8 mouse cellular contexts compared by ENCODE assay signal in the genomic region with DNA sequence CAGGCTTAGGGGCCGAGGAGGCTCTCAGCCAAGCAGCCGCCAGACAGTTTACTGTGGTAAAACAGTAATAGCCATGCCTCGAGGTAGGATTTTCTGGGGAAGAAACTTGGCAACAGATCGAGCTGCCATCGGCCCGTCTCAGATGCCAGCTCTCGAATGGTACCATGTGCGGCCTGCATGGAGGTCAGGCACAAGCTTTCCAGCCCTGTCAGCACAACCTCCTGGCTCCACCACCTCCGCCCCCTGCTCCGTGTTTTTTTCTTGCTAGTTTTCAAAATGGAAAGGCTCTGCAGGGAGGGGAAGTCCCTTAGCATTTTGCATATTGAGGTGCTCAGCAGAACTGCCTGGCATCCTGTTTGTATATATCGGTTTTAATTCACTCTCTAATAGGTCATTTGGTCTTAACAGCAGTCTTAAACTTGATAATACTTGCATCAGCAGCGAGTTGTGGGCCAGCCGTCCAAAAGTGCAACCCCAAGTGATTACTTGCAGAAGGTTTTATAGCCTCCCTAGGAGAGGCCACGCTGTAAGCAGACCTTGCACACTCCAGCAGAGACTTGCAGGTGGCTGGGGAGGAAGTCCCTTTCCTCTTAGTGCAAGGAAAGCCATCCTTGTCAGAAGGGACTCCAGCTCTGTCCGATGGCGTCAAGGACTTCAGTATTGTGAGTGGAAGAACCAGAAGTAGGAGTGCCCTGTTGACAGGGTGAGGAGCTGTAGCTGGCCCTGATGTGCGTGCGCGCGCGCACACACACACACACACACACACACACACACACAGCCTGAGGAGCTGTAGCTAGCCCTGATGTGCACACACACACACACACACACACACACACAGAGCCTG. TPM values are rescaled to one million over a fixed set of nuclear protein-coding genes. Genes with fewer than 3 reads are reported as not detected.
DNase-seq lines count a peak whose midpoint lies in the region; ATAC-seq and TF ChIP-seq lines count a peak whose summit lies in the region.

No protein-coding gene starts in this region.

- no peak overlapping the region for H3K4me2 ChIP-seq in embryonic facial prominence, embryonic 12.5 days (replicated peaks)

- no peak for TF ChIP-seq POLR2A in testis, adult 2 months (IDR thresholded peaks at IDR 0.05; ENCODE audit: control insufficient read depth, low read depth, low read length)

- H3K9ac ChIP-seq in embryonic facial prominence, embryonic 12.5 days: no peak overlapping the region

- no peaks in the 10 kb centered on the region for H3K36me3 ChIP-seq in testis, adult 2 months (ENCODE audit: control insufficient read depth, insufficient read depth, low read length)
- H3K36me3 ChIP-seq in embryonic facial prominence, embryonic 12.5 days: no peaks in the 10 kb centered on the region

- peak overlapping the region; percentile 87 for H3K27ac ChIP-seq in testis, adult 2 months (ENCODE audit: control insufficient read depth, insufficient read depth, low read depth, low read length)
- H3K27ac ChIP-seq in embryonic facial prominence, embryonic 12.5 days: peak overlapping the region; percentile 73

- TF ChIP-seq CTCF in testis, adult 2 months (IDR thresholded peaks at IDR 0.05; ENCODE audit: control insufficient read depth, insufficient read depth, insufficient replicate concordance, low read depth, low read length): no peak

- H3K4me3 ChIP-seq in testis, adult 2 months (ENCODE audit: control insufficient read depth, low read depth, low read length): no peak overlapping the region
- no peak overlapping the region for H3K4me3 ChIP-seq in embryonic facial prominence, embryonic 12.5 days

- ATAC-seq in embryonic facial prominence, embryonic 12.5 days (ENCODE audit: insufficient number of reproducible peaks, insufficient read depth, low FRiP score, low TSS enrichment): no peak

- 63% methylated on average over 21 of the region's 21 CpGs for WGBS in embryonic facial prominence, embryonic 12.5 days
- WGBS in large intestine, adult 2 months: 21% methylated on average over 21 of the region's 21 CpGs

- no peaks in the 10 kb centered on the region for H3K9me3 ChIP-seq in embryonic facial prominence, embryonic 12.5 days

- intact Hi-C loops in heart, postnatal 14 days (cut with DNase I): no loop called here

- DNase-seq in testis, postnatal 10 days (ENCODE audit: low spot score): no peak
- peak; percentile 38 to 45 for DNase-seq in heart, postnatal 14 days
- peak; percentile 13 for DNase-seq in large intestine, adult 2 months (ENCODE audit: low read depth, low spot score)
- peak; percentile 55 for DNase-seq in skeletal muscle tissue, adult 2 months (ENCODE audit: low read depth, low spot score)
- no peak for DNase-seq in layer of hippocampus, adult 9-11 months
- DNase-seq in right cerebral cortex, postnatal 14 days: no peak

- no peaks in the 10 kb centered on the region for H3K27me3 ChIP-seq in testis, adult 2 months (ENCODE audit: control insufficient read depth, insufficient read depth, low read length)
- no peaks in the 10 kb centered on the region for H3K27me3 ChIP-seq in embryonic facial prominence, embryonic 12.5 days

- peaks cover 4% of the 10 kb centered on the region for H3K4me1 ChIP-seq in testis, adult 2 months (ENCODE audit: control insufficient read depth, insufficient read depth, low read length)
- H3K4me1 ChIP-seq in embryonic facial prominence, embryonic 12.5 days: peaks cover 30% of the 10 kb centered on the region

RNA-seq across cellular contexts. Expression of gene Spock2, which starts 24.8 kb away (rescaled TPM):
- 50.8 and 63.9 TPM in 2 replicates for polyA plus RNA-seq in testis, adult 2 months (2012; rRNA removed)
- polyA plus RNA-seq in embryonic facial prominence, embryonic 12.5 days (2016; fragmentation: Nextera tagmentation; extraction: Ambion mirVana): 10.8 and 11.7 TPM in 2 replicates
- total RNA-seq in heart, postnatal 14 days (2021): 10 to 100 TPM; 11.5 to 18.0 TPM
- 3.6 and 3.7 TPM in 2 replicates for polyA plus RNA-seq in large intestine, adult 2 months (2012; rRNA removed)

Comparison
In these comparisons a context has a peak if more than half of its experiments do, and no peak if none do; other contexts are left out.
1. DNase-seq: peak in heart, postnatal 14 days (2 of 2), large intestine, adult 2 months (single experiment) and skeletal muscle tissue, adult 2 months (single experiment); none in testis, postnatal 10 days (single experiment), layer of hippocampus, adult 9-11 months (single experiment) and right cerebral cortex, postnatal 14 days (single experiment).